Mouse (Mus musculus) heart, embryonic 16.5 days (tissue): Measurements from ENCODE around the gene Olfr951. TPM values are rescaled to one million over a fixed set of nuclear protein-coding genes. Genes with fewer than 3 reads are reported as not detected.

Experiments
- ATAC-seq: fragments of 200-750 bp; cut with Nextera tagmentation; replicated peaks from 2 replicates; pipeline ENCODE4 v1.8.0; 2017; ENCODE audit warnings: moderate number of reproducible peaks; ENCODE audit not compliant: insufficient read depth, low FRiP score; ENCODE audit errors: extremely low read depth
- H3K27ac ChIP-seq: fragments of 300-500 bp; sonication (generic); 2 replicates; pipeline ENCODE4 v1.5.1; 2014; ENCODE audit warnings: mild to moderate bottlenecking, low read length, control low read depth, moderate library complexity
- H3K27me3 ChIP-seq: fragments of 300-500 bp; sonication (generic); 2 replicates; pipeline ENCODE4 v1.6.1; 2014; ENCODE audit warnings: low read length, mixed read lengths; ENCODE audit not compliant: control insufficient read depth, insufficient read depth
- H3K36me3 ChIP-seq: fragments of 300-500 bp; sonication (generic); 2 replicates; pipeline ENCODE4 v1.6.1; 2014; ENCODE audit not compliant: control insufficient read depth, insufficient read depth
- H3K4me1 ChIP-seq: fragments of 300-500 bp; sonication (generic); 2 replicates; pipeline ENCODE4 v1.6.1; 2014; ENCODE audit warnings: low read length, mixed read lengths; ENCODE audit not compliant: control insufficient read depth, insufficient read depth
- H3K4me2 ChIP-seq: fragments of 300-500 bp; sonication (generic); 2 replicates; pipeline ENCODE4 v1.6.1; 2014; ENCODE audit warnings: low read depth, mild to moderate bottlenecking, control low read depth, low read length
- H3K4me3 ChIP-seq: fragments of 300-500 bp; sonication (generic); 2 replicates; pipeline ENCODE4 v1.5.1; 2014; ENCODE audit warnings: mild to moderate bottlenecking, control low read depth, low read length
- H3K9ac ChIP-seq: fragments of 300-500 bp; sonication (generic); 2 replicates; pipeline ENCODE4 v1.6.1; 2014; ENCODE audit warnings: low read length, control low read depth
- H3K9me3 ChIP-seq: fragments of 300-500 bp; sonication (generic); replicated peaks from 2 replicates; pipeline ENCODE4 v1.6.1; 2016; ENCODE audit warnings: low read length; ENCODE audit not compliant: control insufficient read depth
- WGBS: fragments of 180-500 bp; shearing (Covaris S2); extraction: QIAGEN DNeasy Blood & Tissue Kit; methylation state at CpG from one replicate; pipeline ENCODE4 v1.1.7; 2014; 5-methylcytosine and 5-hydroxymethylcytosine counted together
- polyA plus RNA-seq: library from polyadenylated mRNA; unstranded; fragments of >200 nt; fragmentation: Nextera tagmentation; extraction: Ambion mirVana; gene quantifications from 2 replicates; pipeline ENCODE4 v1.2.1, GENCODE M21; 2015

The Olfr951 gene
- polyA plus RNA-seq = not detected in 2 replicates

GRCm38 (mm10) chr9:39387110-39387509, at the start of gene Olfr951:
Gene Olfr951, plus strand, starts transcription at chr9:39387410.
- Histone ChIP-seq H3K9me3 (no peaks in the 10 kb centered on the region), H3K4me2 (no peak within 1 kb of the TSS), H3K4me1 (no peaks in the 10 kb centered on the region), H3K9ac (no peak within 1 kb of the TSS), H3K36me3 (no peaks in the 10 kb centered on the region), H3K27ac (no peak within 1 kb of the TSS), H3K27me3 (no peaks in the 10 kb centered on the region), H3K4me3 (no peak within 1 kb of the TSS)
- ATAC-seq = no peak
- 84% methylated on average over 2 of the region's 2 CpGs for WGBS

- ATAC-seq = no peak
- H3K36me3 ChIP-seq = no peaks in the 10 kb centered on the region
- no peaks in the 10 kb centered on the region for H3K27me3 ChIP-seq
- H3K9me3 ChIP-seq = no peaks in the 10 kb centered on the region
- H3K4me1 ChIP-seq = no peaks in the 10 kb centered on the region
- no peak within 1 kb of the TSS for H3K27ac ChIP-seq
- no peak within 1 kb of the TSS for H3K9ac ChIP-seq
- H3K4me3 ChIP-seq = no peak within 1 kb of the TSS
- H3K4me2 ChIP-seq = no peak within 1 kb of the TSS
Measured at GRCm38 (mm10) chr9:39427048-39427447, 39.8 kb downstream of the Olfr951 start, which contains the start of gene Olfr952. Gene Olfr952, minus strand, starts transcription at chr9:39427148.

Other genes starting within 250 kb of the Olfr951 start
- not detected in 2 replicates for gene Olfr943, start 221.1 kb upstream of the Olfr951 start, polyA plus RNA-seq
- not detected in 2 replicates for gene Olfr944, start 185.5 kb upstream of the Olfr951 start, polyA plus RNA-seq
- not detected in 2 replicates for gene Olfr1537, start 137.4 kb upstream of the Olfr951 start, polyA plus RNA-seq
- gene Olfr945, start 110.6 kb upstream of the Olfr951 start, polyA plus RNA-seq = not detected in 2 replicates
- gene Olfr948, start 61.4 kb upstream of the Olfr951 start, polyA plus RNA-seq = not detected in 2 replicates
- not detected in 2 replicates for gene Olfr952, start 39.7 kb downstream of the Olfr951 start, polyA plus RNA-seq
- not detected in 2 replicates for gene Olfr954, start 69.3 kb downstream of the Olfr951 start, polyA plus RNA-seq
- gene Olfr955, start 84.5 kb downstream of the Olfr951 start, polyA plus RNA-seq = not detected in 2 replicates
- gene Olfr44, start 106.6 kb downstream of the Olfr951 start, polyA plus RNA-seq = not detected in 2 replicates
- gene Olfr957, start 128.4 kb downstream of the Olfr951 start, polyA plus RNA-seq = not detected in 2 replicates
- gene Olfr958, start 166.6 kb downstream of the Olfr951 start, polyA plus RNA-seq = not detected in 2 replicates
- gene Olfr959, start 188.2 kb downstream of the Olfr951 start, polyA plus RNA-seq = not detected in 2 replicates
- 8.0 and 8.4 TPM in 2 replicates for gene AW551984, start 217.0 kb downstream of the Olfr951 start, polyA plus RNA-seq
- gene Olfr148, start 223.2 kb downstream of the Olfr951 start, polyA plus RNA-seq = not detected in 2 replicates
- gene Olfr960, start 234.0 kb downstream of the Olfr951 start, polyA plus RNA-seq = not detected in 2 replicates